Mouse (Mus musculus) layer of hippocampus, postnatal 25 days (tissue): Measurements from ENCODE around the gene Tdp1. TPM values are rescaled to one million over a fixed set of nuclear protein-coding genes. Genes with fewer than 3 reads are reported as not detected.
A peak's percentile ranks its signal among the peaks of the same experiment; 100 is the strongest.

Experiments used
- DNase-seq, 2 experiments: peaks; one replicate each; pipeline ENCODE4 v3.0.0; 2022; ENCODE audit warnings: mixed read lengths in 2 of 2, low spot score in 1 of 2; ENCODE audit errors: extremely low spot score in 1 of 2
- microRNA-seq, 2 experiments: library from miRNA; unstranded; fragments of <30 nt; microRNA quantifications; one replicate each; pipeline ENCODE4 v1.2.0; 2021
- total RNA-seq, 2 experiments: library from RNA; stranded (reverse); gene quantifications; 2 replicates each; pipeline ENCODE4 v1.2.3; 2021

Gene Tdp1
- total RNA-seq, 2 experiments from 2014 or later = 26.2 to 29.5 TPM

GRCm38 (mm10) chr12:99993146-99993890 lies 109.0 kb downstream of the Tdp1 start:
- no peak for DNase-seq

- DNase-seq = peak in 1 of 2 experiments; percentile 25
Observed at GRCm38 (mm10) chr12:99995951-99996350, 111.6 kb downstream of the Tdp1 start.

GRCm38 (mm10) chr12:99999726-100000125 lies 115.4 kb downstream of the Tdp1 start:
- DNase-seq = no peak

- DNase-seq = no peak
Observed at GRCm38 (mm10) chr12:100000381-100000780, 116.1 kb downstream of the Tdp1 start.

GRCm38 (mm10) chr12:100001246-100001645 lies 116.9 kb downstream of the Tdp1 start:
- DNase-seq = no peak

- no peak for DNase-seq
Observed at GRCm38 (mm10) chr12:100001910-100002309, 117.6 kb downstream of the Tdp1 start.

- DNase-seq = no peak
Observed at GRCm38 (mm10) chr12:100002914-100003587, 118.7 kb downstream of the Tdp1 start.

Small RNA genes lying within 50 kb of the gene (microRNA-seq; reads per million reads assigned to microRNA genes)
- gene Gm23291 = 0 reads per million in 2 experiments

Other genes with a start within 250 kb of the Tdp1 start
- gene Efcab11, start 78 bp upstream of the Tdp1 start, total RNA-seq = under 1 TPM; 0.26 to 0.27 TPM
- gene Kcnk13, start 80.0 kb downstream of the Tdp1 start, total RNA-seq = 1 to 10 TPM; 6.8 to 6.9 TPM
- gene Psmc1, start 225.6 kb downstream of the Tdp1 start, total RNA-seq = 100 to 1,000 TPM; 171 to 205 TPM